Mouse (Mus musculus): Measurements from ENCODE around the gene Hoxa11.
A peak's percentile ranks its signal among the peaks of the same experiment; 100 is the strongest.

The Hoxa11 gene

DNA sequence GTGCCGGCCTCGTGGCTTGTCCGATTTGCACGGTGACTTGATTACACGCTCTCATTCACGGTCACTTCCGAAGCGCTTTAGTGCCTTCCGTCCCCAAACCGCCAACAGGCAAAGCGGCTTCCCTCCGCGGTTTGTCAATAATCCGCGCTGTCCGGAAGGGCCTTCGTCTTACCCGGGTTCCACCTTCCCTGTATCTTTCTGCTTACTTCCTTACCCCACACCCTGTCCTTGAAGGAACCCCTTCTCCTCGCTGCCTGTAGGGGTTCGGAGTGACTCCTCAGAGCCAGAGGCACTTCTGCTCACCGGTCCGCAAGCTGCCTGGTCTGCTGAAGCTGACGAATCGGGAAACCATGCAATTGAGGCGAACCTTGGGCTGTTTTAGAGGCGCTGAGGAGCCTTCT lies 793 bp upstream of the Hoxa11 start:
- DNase-seq: no peak

DNA sequence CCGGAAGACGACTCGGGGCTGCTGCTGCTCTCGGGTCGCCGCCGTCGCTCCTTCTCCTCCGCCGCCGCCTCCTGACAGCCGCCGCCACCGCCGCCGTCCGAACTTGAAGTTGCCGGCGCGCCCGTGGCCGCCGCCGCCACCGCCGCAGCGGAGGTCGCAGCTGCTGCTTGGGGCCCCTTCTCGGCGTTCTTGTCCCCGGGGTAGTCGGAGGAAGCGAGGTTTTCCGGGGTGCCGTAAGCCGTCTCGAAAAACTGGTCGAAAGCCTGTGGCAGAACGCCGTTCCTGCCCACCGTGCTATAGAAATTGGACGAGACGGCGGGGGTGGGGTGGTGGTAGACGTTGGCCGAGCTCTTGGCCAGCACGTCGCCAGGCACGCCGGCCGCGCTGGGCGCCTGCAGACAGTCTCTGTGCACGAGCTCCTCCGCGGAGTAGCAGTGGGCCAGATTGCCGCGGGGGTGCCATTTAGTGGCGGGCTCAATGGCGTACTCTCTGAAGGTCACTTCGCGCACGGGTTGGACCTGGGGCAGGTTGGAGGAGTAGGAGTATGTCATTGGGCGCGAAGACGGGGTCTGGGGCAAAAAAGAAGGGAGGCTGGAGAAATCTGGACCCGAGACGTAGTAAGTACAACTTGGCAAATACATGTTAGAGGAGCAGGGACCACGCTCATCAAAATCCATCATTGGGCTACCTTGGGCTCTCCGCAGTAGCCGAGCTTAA lies 412 bp downstream of the Hoxa11 start:
- no peak for DNase-seq

DNA sequence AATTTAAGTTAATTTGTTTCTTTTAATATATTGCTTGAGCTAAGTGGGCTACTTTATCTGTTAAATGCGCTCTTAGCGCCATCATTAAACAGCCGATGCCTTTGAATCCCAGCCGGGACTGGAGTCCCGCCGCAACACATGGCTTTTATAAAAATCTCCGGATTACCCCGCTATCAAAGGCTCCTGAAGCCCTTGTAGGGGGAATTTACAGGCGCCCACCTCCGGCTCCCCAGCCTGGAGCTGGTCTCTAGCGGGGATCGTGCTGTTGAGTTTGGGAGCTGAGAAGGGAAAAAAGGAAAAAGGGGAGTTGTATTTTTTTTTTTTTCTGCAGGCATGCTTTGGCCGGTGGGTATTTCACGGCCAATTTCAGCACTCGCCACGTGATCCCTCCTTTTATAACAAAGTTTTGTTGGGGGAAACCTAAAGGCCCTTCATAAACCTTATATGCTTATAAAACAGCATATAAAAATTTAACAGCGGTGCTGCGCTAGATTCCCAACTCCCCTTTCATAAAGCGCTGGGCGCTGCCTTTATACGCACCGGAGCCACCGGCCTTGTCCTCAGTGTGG lies 1.1 kb downstream of the Hoxa11 start:
- DNase-seq: no peak

DNA sequence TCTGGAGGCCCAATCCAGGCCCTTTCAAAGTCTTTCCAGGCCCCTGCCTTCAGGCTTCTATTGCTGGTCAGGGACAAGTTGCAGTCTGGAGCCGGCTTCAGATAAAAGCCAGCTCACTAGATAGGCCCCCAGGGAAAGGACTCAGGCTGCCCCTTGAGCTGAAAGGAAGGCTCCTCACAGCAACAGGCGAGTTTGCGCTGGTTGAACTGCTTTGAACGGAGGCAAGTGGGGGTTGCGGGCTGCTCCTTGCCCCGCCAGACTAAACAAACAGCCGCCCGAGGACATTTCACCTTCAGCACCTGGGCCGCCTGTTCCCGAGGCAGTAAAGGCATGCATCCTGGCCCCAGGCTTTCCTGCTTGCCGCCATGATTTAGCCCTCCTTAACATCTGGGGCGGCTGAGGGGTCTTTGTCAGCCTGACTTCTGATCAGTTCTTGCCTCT lies 1.9 kb downstream of the Hoxa11 start:
- DNase-seq: no peak

DNA sequence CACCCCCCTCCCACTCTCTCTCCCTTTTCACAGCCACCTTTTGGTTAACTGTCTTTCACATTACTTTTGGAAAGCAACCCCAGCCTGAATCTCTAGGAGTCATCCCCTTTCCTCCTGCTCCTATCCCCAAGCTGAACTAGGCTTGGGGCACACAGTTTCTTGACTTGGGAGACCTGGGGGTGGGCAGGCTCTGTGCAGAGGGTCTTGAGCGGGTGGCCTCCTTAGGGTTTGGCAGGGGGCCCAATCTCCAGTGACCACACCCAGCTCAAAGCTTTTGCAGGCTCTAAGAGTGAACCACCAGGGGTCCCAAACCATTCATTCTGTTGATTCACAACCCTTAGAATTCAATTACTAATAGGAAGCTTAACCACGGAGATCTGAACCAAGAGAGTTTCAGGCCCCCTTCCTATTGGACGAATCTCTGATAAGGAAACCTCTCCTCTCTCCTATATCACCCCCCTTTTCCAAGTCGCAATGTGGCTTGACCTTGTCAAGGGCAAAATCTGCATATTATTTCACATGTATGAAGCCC lies 2.7 kb downstream of the Hoxa11 start:
- DNase-seq: no peak

DNA sequence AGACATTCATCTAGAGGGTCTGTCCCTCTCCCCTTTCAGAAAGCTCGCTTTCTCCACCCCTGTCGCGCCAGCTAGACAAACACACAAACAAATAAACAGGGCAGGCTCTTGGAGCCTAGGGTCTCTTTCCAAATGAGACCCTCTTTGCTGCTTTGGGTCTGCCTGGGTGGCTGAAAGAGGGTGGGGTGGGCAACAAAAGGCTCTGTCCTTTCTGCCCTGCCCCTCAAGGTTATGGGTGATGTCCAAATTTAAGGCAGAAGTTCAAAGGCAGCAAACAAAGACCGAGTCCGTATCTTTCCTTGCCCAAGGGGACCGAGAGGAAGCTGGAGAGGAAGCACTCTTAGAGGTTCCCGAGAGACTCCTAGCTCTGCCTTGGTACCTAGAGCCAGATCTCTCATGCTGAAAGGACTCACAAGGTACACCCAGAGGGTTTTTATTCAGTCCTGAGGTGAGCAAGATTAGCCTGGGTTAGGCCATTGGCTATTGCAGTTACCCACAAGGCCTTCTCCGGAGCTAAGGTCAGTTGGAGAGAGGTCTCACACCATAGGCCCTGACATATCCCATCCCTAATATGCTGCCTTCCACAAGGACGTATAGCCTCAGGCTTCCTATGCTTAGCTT lies 4.5 kb downstream of the Hoxa11 start:
- no peak for DNase-seq

DNA sequence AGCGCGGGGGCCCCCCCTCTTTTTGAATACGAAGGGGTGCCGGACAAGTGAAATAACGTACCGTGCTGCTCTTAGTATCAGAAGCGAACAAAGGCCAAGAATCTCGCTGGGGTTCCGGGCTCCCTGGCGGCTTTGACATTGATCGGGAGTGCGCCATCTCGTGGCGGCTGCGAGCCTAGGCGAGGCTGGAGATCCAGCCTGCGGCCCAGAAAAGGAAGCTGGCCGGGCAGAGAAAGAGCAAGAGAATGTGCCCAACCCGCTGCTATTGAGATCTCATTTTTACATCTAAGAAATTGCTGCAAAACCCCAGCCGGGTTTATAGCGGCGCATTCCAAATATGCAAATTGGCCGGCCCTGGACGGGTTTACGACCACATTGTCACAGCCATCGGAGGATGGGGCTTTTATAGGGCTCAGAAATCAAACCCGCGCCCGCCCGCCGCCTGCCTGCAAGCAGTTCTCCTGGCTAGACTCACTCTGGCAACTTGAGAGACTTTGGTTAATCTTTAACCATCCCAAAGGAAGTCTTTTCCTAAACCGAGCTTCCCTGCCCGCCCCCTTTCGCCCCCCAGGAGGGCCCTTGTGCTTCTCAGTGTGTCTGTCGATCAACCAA lies 5.1 kb downstream of the Hoxa11 start, which contains the start of gene Hoxa10:
Gene Hoxa10 (minus strand): TSS at position 466 of the 612 bp plus-strand sequence.
- peak; percentile 58 for DNase-seq

DNA sequence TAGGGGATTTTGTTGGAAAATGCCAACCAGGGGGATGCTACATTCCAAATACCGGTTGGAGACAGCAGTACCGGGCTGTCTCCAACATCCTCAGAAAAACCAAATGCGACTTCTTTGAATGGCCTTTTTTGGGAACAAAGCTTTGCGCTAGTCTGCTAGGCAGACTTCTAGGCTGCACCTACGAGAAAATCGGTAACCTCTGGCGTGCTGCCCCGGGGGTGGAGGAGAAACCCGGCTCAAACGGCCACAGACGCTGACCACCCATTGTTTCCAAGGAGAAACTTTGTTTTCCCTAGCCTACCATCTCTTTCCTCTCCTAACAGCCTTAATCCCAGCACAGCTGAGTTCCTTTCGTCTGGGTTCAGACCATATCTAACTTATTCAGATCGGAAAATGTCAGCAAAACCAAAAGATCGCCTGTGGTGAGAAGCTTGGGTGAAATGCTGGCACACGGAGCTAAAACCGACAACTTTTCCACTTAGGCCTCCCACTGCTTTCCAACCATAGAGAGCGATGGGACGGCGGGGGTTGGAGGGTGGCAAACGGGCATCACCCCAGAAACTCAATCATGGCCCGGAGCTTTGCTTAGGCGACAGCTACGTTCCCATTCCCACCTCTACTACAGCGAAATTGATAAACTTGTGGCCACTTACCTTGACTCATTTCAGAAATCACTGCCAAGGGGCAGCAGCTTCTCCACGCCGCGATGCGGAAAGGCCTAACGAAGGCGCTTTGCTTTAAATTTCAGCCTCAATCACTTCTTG lies 5.8 kb downstream of the Hoxa11 start:
- no peak for DNase-seq

DNA sequence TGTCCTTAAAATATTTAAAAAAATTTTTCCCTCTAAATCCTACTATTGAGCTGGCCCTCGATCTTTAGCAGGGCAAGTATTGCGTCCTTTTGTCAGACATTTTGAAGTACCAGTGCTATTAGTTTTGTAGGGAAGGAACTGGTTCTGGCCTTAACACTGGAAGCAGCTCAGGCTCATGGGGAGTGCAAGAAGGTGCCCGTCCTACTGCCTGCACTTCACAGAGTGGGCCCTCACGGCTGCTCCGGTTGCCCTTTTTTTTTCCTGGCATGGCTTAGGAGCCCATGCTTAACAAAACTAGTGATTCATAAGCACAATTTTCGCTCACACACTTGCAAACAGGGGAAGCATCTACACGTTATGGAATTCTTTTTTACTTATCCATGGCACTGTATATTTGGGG lies 6.6 kb downstream of the Hoxa11 start:
- DNase-seq: no peak

DNA sequence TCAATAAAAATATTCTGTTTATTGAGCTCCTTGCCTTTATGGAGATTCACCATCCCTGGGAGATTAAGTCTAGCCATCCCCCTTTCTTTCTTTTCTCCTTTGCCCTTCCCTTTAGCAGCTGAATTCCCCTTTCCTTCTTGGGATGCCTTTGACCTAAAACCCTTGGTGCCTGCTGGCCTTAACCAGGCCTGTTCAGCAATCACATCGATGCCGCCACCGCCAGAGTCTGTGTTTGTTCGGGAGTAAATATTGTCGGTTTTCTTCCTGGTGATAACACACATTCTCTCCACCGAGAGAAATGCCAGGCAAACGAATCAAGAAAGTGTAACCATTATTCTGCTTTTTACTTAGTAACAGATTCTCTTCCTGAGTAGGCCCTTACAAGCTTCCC lies 7.5 kb downstream of the Hoxa11 start:
- no peak for DNase-seq

DNA sequence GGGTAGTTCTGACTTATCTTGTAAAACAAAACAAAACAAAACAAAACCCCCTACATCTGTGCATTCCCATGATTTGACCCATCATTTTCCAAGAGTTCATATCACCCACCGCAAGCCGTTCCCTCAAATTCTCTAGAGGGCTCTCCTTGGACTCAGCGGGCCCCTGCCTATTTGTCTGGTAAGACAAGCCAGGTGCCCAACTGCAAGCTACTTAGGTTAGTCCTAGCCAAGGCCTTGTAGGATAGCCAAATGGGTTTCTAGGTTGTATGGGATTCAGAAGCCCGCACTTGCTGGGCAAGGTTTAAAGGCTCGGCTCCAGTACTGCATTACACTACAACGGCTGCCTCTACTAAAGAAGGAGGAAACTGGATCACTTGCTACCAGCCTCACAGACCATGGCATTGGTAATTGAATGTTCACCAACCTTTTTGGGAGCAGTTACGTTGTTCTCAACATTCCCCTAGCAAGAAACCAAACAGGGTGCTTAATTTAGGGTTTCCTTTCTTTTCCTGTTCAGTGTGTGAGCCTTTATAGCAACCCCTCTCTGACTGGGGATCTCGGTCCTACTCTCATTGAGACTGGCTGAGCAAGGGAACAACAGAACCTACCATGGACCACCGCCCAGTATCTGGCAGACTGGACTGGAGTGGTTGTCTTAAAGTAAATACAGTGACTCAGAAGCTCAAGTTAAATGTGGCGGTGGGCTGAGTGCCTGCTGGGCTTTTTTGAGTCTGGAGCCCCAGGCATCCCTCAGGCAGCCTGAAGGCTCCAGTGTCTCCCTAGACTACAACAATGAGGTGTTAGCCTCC lies 8.1 kb downstream of the Hoxa11 start:
- DNase-seq: no peak

DNA sequence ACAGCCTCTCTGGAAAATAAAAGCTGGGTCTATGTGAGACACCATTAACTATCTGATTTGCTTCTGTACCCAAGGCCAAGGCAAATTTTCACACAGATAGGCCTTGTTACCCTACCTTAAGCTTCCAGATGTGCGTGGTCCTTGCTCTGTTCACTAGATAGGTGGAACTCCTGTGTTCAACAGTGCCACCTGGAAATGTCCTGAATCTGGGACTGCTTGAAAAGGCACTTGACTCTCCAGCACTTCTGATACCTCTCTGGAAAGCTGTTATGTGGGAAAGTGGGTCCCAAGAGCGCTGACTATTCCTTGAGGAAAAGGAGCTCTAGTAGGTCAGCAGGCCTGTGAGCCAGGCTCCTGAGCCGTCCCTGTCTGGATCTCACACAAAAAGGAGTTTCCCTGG lies 8.8 kb downstream of the Hoxa11 start:
- DNase-seq: no peak

DNA sequence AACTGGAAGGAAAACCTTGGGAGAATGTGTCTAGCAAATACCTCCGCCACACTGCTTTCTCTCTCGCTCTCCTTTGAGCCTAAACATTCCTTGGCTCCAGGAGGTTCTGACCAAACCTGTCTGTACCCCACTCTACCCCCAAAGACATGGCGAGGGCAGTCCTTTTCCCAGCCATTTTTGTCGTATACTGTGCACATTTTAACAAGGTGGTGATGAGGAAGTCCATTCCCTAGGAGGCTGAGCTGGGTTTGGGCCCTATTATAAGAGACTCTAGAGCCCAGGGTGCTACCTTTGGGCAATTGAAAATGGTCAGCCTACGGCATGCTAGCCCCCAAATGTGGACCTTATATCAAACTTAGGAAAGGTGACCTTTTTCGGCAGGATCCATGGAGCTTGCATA lies 9.7 kb downstream of the Hoxa11 start:
- DNase-seq: no peak

DNA sequence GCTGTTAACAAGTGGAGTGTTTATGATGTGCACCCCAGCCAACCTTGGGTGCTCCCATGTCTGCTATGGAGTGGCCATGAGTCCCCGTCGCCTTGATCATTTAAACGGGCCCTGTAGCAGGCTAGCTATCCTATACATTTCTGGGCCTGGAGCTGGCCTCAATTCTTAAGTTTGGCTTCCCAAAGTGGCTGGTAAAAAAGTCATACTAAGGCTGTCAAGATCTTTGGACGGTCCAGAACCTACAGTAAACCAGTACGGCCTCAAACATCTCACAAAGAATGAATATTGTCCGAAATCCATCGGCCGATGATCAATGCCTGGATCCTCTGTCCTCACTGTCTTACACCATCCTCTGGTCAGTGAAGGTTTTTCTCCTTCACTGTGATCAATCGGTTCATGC lies 10.3 kb downstream of the Hoxa11 start:
- DNase-seq: no peak

DNA sequence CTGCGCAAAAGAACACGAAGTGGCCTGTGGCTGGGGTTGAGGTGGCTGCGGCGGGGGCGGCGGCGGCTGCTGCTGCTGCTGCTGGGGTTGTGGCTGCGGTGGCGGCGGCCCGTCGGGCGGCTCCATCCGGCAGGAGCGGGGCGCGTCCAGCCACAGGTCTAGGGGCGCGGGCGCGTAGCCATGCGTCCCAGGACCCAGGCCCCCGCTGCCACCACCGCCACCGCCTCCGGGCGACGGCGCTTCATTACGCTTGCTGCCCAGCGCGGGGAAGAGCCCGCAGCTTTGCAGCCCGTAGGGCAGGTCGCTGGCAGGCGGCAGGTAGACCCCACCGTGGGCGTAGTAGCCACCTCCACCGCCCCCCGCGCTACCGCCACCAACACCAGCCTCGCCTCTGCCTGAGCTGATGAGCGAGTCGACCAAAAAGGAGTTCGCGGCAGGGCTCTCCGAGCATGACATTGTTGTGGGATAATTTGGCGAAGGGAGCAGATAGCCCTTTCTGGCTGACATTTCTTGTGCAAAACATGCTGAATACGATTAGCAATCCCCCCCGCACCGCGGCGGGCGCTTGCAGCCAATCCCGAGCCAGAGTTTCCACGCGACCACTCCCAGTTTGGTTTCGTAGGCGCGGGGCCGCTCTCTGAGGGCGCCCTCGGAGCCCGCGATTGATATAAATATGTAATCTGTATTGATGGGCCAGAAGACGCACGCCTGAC lies 11.0 kb downstream of the Hoxa11 start:
- no peak for DNase-seq

DNA sequence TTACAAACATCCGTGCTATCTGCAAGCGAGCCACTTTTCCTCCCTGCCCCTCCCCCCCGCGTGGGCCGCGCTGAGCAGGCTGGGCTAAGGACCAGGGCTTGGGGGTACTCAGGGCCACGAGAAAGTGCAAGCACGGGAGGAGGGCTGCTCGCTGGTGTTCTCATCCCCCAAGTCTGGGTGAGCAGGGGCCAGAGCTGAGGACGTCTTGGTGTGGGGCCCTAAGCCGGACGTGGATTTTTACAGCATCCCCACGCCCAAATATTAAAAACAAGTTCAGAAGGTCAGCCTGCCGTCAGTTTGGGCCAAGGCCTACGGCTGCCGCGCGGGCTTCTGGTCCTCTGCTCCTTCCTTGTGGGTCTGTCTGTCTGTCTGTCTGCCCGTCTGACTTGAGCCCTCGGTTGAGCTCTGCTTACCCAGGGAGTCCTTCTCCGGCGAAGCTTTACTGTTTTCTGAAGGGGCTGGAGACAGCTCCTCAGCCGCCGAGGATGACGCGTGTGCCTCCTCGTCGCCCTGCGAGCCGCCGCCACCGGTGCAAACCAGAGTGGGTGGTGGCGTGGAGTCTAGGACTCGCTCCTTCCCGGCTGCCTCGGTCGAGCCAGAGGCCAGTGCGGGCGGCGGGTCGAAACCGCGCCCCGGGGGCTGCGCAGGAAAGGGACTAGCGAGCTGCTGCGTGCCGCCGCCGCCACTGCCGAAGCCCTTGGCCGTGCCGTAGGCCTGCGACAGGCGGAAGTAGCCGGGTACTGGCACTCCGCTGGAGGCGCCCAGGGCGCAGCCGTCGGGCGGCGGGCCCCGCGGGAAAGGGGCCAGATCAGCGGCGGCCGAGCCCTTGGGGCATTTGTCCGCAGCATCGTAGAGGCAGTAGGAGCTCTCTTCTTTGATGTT lies 11.8 kb downstream of the Hoxa11 start:
- no peak for DNase-seq

DNA sequence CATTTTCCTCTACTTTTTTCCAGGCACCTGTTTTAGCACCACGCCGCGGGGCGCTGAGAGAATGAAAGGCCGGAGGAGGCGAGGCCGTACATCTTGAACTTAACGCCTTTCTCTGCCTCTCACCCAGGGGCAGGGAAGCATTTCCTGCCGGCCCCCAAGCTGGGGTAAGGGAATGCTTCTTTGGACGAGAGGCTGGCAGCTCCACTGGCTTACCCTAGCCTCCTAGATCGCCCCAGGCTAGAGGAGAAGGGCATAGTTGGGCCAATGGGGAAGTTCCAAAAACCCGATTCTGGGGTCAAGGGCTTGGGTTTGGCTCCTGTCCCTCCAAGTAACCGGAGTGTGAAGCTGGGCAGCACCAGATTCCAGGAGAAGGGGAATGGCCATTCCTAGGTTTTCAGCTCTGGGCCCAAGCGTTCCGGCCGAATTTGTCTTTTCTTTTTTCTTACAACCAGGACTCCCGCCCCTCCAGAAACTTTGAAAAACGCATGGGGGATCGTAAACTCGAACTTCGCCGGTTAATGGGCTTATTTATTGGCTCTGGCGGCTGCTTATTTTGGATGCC lies 12.5 kb downstream of the Hoxa11 start:
- DNase-seq: no peak

DNA sequence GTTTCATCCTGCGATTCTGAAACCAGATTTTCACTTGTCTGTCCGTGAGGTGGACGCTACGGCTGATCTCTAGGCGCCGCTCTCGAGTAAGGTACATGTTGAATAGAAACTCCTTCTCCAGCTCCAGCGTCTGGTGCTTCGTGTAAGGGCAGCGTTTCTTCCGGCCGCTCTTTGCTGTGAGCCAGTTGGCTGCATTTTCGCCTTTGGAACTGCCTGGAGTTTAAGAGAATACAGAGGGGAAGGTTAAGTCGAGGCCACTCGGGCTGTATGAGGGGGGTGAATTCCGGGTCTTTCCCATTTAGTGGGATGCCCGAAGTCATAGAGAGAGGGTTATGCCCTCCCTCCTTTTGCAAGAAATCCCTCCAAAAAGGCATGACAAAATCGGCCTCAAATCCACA lies 13.0 kb downstream of the Hoxa11 start:
- no peak for DNase-seq

DNA sequence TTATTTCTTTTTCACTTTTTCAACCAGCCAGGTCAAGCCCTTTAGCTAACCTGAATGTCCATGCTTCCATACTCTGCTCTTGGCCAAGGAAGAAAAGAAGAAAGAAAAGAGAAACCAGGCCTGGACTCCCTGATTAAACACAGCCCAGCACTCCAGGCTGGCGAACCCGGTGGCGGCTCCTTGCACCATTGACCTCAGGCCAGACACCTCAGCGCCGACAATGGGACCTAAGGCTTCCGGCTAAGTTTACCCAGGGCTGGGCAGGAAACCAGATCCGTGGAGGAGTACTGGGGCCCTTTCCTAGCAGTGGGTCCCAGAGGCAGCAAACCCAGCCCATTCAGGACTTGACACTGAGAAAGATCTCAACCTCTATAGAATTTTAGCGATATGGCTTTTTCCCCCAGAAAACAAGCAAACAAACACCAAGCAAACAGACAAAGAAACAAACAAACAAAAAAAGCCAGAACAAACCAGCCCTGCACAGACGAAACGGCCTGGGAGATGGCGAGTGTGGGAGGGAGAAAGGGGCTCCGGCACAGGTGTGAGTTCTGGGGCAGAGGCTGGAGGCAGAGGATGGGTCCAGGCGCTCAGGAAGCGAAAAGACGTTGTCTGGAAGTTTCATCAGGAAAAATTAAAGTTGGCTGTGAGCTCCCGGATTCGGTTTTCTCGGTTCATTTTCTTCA lies 13.6 kb downstream of the Hoxa11 start:
- no peak for DNase-seq

All from right cerebral cortex, postnatal 14 days (tissue).